Mouse (Mus musculus) thymus, postnatal 0 days (tissue): Measurements from ENCODE around the gene Serpina3f. TPM values are rescaled to one million over a fixed set of nuclear protein-coding genes. Genes with fewer than 3 reads are reported as not detected.

Source experiments
- DNase-seq: peaks from one replicate; pipeline ENCODE4 v3.0.0-alpha.2; 2015; ENCODE audit warnings: low spot score
- polyA plus RNA-seq: library from polyadenylated mRNA; unstranded; fragments of >200 nt; fragmentation: Nextera tagmentation; extraction: Ambion mirVana; gene quantifications from 2 replicates; pipeline ENCODE4 v1.2.1, GENCODE M21; 2015

Serpina3f gene
- polyA plus RNA-seq, 1 experiment from 2014 or later = 1.4 TPM

DNA sequence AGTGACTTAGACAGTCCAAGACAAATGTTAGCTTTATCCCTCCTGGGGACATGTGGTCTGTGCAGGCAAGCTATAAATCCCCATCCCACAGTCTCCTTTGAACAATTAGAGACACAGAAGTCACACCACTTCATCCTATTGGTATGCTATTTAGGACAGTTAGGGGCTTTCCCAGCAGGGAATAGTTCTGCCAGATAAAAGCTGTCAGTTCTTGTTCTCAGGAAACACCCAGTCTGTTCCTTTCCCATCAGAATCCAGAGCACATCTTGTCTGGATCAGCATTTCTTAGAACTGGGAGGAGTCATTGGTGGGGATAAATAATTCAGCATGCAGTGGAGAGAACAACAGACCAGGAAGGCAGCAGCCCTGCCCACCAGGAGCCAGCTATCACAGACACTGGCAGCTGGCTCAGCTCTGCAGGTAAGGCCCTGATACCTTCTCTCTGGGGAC is 33.2 kb downstream of the Serpina3f start:
- no peak for DNase-seq

DNA sequence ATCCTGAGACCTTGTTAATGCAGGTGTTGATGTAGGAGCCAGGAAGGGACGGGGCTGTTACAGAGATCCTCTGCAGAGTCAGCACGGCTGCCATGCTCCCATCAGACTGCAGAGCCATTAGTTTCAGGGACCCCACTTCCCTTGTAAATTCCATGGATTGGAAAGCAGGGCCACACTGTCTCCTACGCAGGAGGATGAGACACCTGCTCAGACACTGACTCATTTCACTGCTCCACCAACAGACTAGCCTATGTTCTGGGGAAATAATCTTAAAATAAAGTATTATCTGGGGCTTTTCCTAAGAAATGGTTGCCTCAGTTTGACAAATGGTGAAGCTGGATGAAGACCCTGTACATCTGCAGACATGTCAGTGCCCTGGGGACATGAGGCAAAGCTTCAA is 33.9 kb downstream of the Serpina3f start:
- no peak for DNase-seq

DNA sequence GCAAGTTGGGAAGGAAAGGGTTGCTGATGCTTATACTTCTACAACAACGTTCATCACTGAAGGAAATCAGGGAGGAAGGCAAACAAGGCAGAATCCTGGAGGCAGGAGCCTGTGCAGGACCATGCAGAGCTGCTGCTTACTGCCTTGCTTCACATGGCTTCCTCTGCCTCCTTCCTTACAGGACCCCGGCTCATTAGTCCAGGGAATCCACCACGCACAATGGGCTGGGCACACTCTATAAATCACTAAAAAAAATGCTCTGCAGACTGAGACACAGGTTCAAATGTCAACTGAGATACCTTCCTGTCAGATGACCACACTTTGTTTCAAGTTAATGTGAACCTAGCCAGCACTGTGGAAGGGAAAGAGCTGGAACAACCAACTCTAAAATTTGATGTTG is 46.7 kb downstream of the Serpina3f start:
- DNase-seq = no peak

- DNase-seq = no peak
Observed at GRCm38 (mm10) chr12:104262863-104263262, 48.5 kb downstream of the Serpina3f start, which contains the start of gene Serpina3i. TSS of gene Serpina3i (plus strand) at chr12:104263122.

DNA sequence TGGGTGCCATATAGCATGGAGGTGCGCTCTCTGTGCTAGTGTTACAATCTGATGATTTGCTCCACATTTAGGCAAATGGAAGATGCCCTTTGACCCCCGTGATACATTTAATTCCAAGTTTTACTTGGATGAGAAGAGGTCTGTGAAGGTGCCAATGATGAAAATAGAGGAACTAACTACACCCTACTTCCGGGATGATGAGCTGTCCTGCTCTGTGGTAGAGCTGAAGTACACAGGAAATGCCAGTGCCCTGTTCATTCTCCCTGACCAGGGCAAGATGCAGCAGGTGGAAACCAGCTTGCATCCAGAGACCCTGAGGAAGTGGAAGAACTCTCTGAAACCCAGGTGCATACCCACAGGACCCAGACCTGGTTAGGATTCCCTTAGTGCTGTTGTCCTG is 52.0 kb downstream of the Serpina3f start:
- DNase-seq = no peak

Other genes with a start within 250 kb of the Serpina3f start
- 0.34 and 0.40 TPM in 2 replicates for gene Serpina11, start 224.6 kb upstream of the Serpina3f start, polyA plus RNA-seq
- gene Serpina9, start 200.8 kb upstream of the Serpina3f start, polyA plus RNA-seq = 0.95 and 1.1 TPM in 2 replicates
- gene Serpina12, start 170.1 kb upstream of the Serpina3f start, polyA plus RNA-seq = 0.20 and 0.27 TPM in 2 replicates
- gene Serpina5, start 113.4 kb upstream of the Serpina3f start, polyA plus RNA-seq = not detected in 2 replicates
- not detected in 2 replicates for gene Serpina3a, start 101.8 kb upstream of the Serpina3f start, polyA plus RNA-seq
- gene Serpina3b, start 86.5 kb upstream of the Serpina3f start, polyA plus RNA-seq = not detected in 2 replicates
- gene Serpina3c, start 60.7 kb upstream of the Serpina3f start, polyA plus RNA-seq = 0.08 and 0.12 TPM in 2 replicates
- gene Serpina3g, start 21.7 kb downstream of the Serpina3f start, polyA plus RNA-seq = 98.6 and 111 TPM in 2 replicates
- gene Serpina3i, start 48.6 kb downstream of the Serpina3f start, polyA plus RNA-seq = 20.9 and 23.1 TPM in 2 replicates
- gene Serpina3j, start 100.0 kb downstream of the Serpina3f start, polyA plus RNA-seq = 0.42 TPM in 2 replicates
- gene Serpina3k, start 123.9 kb downstream of the Serpina3f start, polyA plus RNA-seq = not detected in 2 replicates
- gene Serpina3m, start 123.9 kb downstream of the Serpina3f start, polyA plus RNA-seq = 0.08 and 0.12 TPM in 2 replicates
- 2.0 and 2.3 TPM in 2 replicates for gene Serpina3n, start 192.2 kb downstream of the Serpina3f start, polyA plus RNA-seq